Mouse (Mus musculus): Measurements from ENCODE around the gene Scamp5.
A peak's percentile ranks its signal among the peaks of the same experiment; 100 is the strongest.

The Scamp5 gene

DNA sequence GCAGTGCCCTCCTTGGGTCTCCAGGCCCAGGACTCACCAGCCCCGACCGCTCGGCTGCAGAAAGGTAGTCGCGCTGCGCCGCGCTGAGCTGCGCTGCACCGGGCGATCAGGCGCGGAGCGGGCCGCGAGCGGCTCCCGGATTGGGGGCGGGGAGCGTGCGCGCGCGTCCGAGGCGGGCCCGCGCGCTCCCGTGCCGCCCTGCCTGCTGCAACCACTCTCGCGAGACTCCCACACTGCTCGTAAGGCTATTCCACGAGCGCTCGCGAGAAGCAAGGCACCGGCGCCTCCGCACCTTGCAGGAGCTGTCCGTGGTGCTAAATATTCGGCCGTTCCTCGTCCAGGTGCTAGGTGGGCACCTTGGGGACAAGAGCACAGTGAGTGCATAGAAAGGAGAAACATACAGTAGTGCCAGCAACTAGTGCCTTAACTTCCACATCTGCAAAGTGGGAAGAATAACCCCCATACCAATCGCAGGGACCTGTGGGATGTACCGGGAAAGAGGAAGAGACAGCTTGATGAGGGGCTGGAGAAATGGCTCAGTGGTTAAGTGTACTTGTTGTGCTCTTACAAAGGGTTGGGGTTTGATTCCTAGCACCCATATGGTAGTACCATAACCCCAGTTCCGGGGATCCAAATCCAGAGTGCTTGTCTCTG is at the start of gene Scamp5:
Gene Scamp5, minus strand, starts transcription at position 165 of the 654 bp plus-strand sequence.
- peak; percentile 95 for DNase-seq (ENCODE audit: low spot score)

DNA sequence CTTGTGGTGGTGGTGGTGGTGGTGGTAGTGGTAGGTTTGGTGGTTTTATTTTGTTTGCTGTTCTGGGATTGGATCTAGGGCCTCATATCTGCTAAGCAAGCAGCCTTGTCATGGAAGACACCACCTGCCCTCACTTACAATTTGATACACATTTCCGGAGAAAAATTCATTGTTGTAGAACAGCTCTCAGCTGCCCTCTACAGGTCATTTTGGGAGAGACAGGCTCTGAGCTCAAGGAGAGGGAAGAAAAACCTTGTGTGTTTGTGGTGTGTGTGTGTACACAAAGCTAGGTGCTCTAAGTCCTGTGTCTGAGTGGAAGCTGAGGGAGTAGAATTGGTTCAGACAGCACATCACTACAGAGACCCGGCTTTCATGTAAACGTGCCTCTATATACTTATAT is 49.3 kb upstream of the Scamp5 start:
- DNase-seq (ENCODE audit: low spot score) = peak; percentile 89

DNA sequence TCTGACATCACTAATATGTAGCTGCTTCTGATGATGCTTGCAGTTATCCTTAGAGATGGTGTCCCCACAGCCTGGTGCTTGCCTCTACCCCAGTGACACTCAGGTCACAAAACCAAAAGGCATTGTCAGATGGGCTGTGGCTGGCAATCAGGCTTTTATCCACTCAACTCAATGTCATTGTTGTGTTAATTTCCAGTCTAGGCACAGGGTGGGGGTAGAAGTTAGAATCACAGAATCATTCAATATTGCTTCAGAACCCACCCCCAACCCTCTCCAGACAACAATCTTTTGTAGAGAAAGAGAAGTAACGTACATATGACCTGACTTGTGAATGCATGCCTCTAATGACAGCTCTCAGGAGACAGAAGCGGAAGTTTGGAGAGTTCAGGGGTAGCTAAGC is 42.7 kb upstream of the Scamp5 start:
- no peak for DNase-seq (ENCODE audit: low spot score)

DNA sequence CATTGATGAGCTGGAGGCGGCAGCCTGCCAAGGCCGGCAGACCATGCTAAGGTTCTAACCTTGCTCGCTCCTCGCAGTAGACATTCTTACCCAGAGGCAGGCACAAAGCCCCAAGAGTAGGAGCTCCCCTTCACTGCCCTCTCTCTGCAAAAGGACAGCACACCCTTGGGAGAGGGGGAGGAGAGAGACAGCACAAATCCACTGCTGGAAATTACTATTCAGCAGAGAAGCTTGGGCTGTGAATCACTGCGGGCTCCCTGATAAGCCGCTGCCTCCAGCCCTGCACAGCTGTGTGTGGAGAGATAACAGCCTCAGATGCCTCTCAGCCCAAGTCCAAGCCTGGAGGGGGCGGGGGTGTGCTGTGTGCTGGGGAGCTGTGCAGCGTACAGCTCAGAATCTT is 37.8 kb upstream of the Scamp5 start:
- DNase-seq (ENCODE audit: low spot score) = peak; percentile 61

DNA sequence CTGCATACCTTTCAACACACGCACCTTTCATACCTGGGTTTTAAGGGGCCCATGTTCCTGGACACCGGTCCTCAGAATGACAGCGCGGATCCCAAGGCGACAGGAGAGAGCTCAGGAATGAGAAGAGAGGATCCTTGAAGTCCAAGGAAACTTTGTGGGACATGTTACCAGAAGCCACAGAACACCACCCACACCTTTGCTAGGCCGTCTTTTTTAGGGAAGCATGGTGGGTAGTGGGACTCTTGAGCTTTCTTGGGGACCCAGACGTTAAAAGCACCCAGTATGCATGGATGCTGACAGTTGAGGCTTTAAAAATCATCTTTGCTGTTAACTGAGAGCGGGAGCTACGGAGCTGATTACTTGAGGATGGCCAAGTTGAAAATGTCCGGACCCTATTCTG is 37.0 kb upstream of the Scamp5 start:
- DNase-seq (ENCODE audit: low spot score) = no peak

DNA sequence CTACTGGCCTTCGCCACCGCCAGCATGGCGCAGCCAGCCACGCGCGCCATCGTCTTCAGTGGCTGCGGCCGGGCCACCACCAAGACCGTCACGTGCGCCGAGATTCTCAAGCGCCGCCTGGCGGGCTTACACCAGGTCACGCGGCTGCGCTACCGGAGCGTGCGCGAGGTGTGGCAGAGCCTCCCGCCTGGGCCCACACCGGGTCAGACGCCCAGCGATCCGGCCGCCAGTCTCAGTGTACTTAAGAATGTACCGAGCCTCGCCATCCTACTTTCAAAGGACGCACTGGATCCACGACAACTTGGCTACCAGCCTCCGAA is 36.5 kb upstream of the Scamp5 start:
- peak; percentile 69 for DNase-seq (ENCODE audit: low spot score)

- DNase-seq (ENCODE audit: low spot score) = peak; percentile 76
Observed at GRCm38 (mm10) chr9:57503622-57504380, 35.9 kb upstream of the Scamp5 start, which contains the start of gene Rpp25. Gene Rpp25, plus strand, starts transcription at chr9:57504026.

DNA sequence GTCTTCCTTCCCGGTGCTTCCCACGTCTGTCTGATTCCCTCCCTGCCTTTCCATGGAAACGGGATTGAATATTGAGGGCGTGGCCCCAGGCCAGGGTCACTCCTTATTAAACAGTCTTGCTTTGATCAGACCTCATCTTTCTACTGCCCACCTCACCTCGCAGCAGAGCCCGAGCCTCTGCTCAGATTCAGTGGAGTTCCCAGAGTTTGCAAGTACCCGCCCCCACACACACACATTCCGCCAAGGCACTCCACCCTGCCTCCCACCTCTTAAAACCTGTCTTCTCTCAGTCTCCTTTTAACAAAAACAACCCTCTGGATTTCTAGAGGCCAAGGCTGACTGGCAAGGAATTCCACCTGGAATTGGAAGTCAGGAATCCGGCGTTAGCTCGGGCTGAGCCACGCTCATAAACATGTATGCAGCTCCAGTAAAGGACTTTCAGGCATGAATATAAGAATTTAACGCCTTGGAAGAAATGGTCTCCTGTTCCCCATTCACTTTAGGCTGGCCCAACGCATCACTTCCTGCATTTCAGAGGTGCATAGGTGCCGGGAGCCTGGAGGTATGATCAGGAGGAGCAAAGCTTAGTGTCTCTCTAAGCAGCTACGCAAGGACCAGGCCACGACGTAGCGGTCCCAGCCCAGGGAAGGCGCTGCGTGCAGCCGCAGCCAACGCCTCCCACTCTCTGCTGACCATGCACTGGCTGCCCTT is 35.2 kb upstream of the Scamp5 start:
- peak; percentile 29 for DNase-seq (ENCODE audit: low spot score)

GRCm38 (mm10) chr9:57501861-57502260 is 34.0 kb upstream of the Scamp5 start:
- peak; percentile 52 for DNase-seq (ENCODE audit: low spot score)

DNA sequence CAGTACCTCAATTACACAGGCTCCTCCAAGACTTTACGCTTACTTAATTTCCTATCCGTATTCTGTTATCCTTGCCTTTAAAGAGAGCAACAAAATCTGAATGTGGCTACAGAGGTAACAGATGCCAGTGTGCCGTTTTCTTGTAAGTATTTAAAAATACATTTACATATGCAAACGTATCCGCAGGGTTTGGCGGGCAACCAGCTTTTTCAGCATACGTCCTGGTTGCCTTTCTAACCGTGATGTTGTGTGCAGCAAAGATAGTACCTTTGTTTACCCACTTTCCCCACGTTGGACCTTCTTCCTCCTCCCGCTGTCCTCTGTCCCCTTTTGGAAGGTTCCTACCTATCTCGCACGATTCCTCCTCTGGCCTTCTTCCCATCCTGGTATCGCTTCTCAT is 33.6 kb upstream of the Scamp5 start:
- DNase-seq (ENCODE audit: low spot score) = no peak

GRCm38 (mm10) chr9:57498536-57498935 is 30.7 kb upstream of the Scamp5 start:
- DNase-seq (ENCODE audit: low spot score) = no peak

GRCm38 (mm10) chr9:57497236-57497635 is 29.4 kb upstream of the Scamp5 start:
- DNase-seq (ENCODE audit: low spot score) = no peak

GRCm38 (mm10) chr9:57494970-57495369 is 27.1 kb upstream of the Scamp5 start:
- no peak for DNase-seq (ENCODE audit: low spot score)

DNA sequence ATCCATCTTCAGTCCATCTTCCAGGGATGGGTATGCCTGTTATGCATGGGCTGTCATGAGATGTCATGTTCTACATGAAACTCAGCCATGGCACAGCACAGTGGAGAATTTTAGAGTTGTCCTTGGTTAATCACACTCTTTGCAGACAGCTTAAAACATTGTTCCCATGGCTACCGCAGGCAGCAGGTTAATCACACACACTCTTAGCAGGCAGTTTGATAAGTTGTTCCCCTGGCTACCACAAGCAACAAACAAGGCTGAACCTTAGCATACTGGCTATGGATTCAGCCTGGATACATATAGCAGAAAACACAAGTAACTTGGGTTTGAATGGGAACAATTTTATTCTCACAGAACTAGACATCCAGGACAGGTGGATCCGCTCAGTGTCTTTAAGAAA is 25.7 kb upstream of the Scamp5 start:
- DNase-seq (ENCODE audit: low spot score) = no peak

DNA sequence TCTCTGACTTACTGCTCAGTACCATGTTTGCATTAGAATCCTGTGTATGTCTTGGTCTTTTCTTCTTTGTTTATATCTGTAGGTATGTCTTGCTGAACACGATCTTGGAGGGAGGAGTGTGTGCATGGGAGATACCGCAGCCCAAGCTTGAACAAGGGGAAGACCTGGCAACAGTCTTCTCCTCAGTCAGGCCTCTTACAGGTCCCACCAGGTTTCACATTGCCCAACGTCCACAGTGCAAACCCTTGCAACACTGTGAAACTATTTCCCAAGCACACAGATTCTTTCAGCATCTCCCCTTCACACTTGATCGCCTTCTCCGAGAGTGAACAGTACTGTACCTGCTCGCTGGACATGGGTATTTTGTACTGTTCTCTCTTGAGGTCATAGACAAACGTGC is 19.9 kb upstream of the Scamp5 start:
- DNase-seq (ENCODE audit: low spot score) = no peak

DNA sequence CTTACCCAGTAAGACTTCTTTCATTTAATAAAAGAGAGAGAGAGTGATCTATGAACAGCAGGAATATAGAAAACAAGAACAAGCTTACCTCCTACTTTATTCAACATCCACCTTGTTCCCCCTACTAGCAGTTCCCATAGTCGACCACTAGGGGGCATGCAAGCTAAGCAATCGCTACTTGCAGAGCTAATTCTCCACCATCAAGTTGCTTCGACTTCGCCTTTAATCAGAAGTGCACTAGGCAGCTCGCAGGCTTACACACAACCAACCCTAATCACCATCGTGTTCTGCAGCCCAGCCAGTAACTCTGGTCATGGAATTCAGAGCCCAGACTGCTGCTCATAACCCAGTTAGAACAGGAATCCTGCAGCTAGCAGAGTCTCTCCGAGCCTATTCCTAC is 17.9 kb upstream of the Scamp5 start:
- DNase-seq (ENCODE audit: low spot score) = peak; percentile 92

GRCm38 (mm10) chr9:57468914-57469313 is 1.1 kb upstream of the Scamp5 start:
- DNase-seq (ENCODE audit: low spot score) = no peak

DNA sequence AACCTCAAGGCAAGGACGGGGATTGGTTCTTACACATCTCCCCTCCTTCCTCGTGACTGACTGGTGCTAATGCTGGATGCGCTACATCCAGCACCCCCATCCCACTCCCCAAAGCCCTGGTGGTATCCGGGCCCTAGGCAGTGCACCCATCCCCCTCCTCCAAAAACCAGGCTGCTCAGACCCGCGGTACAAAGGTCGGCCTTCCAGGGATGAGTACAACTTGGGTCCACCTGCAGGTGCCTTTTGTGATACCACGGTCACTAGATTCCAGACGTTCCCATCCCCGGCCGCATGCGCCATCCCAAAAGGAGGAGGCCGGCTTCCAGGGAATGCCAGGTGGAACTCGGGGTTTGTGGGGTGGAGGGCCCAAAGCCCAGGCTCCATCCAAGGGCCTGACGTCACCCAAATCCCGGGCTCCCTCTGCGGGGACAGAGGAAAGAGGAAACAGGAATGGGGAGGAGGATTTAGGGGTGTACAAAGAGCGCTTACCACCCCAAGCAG is 539 bp downstream of the Scamp5 start:
- DNase-seq (ENCODE audit: low spot score) = peak; percentile 40

GRCm38 (mm10) chr9:57466101-57466500 is 1.8 kb downstream of the Scamp5 start:
- DNase-seq (ENCODE audit: low spot score) = no peak

DNA sequence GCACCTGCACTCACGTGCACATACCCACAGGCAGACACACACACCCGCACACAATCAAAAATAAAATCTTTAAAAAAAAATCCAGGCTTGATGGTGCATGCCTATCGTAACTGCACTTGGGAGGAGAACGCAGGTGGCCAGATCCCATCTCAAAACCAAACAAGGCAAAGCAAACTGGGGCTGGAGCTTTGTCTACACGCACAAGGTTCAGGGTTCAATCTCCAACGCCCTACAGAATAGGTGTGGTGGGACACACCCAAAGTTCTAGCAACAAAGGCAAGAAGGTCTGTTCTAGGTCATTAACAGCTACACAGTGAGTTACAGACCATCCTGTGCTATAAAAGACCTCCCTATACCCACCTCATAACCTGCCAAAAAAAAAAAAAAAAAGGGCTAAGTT is 5.0 kb downstream of the Scamp5 start:
- no peak for DNase-seq (ENCODE audit: low spot score)

GRCm38 (mm10) chr9:57459707-57460106 is 8.2 kb downstream of the Scamp5 start:
- DNase-seq (ENCODE audit: low spot score) = no peak

GRCm38 (mm10) chr9:57453516-57453915 is 14.3 kb downstream of the Scamp5 start:
- DNase-seq (ENCODE audit: low spot score) = no peak

Measured in embryo, embryonic 10.5 days (tissue).